Mouse (Mus musculus): ENCODE results near the gene Tctex1d4.

Gene Tctex1d4

GRCm38 (mm10) chr4:117138295-117139216 is 12.0 kb downstream of the Tctex1d4 start:
- no peak for DNase-seq (ENCODE audit: low read depth, low spot score)

- peak; percentile 49 for DNase-seq (ENCODE audit: low read depth, low spot score)
Observed at GRCm38 (mm10) chr4:117139217-117139612, 12.6 kb downstream of the Tctex1d4 start.

- DNase-seq (ENCODE audit: low read depth, low spot score) = no peak
Observed at GRCm38 (mm10) chr4:117140613-117141012, 14.0 kb downstream of the Tctex1d4 start.

GRCm38 (mm10) chr4:117143023-117143422 is 16.4 kb downstream of the Tctex1d4 start:
- DNase-seq (ENCODE audit: low read depth, low spot score) = no peak

- no peak for DNase-seq (ENCODE audit: low read depth, low spot score)
Observed at GRCm38 (mm10) chr4:117145248-117145647, 18.7 kb downstream of the Tctex1d4 start.

GRCm38 (mm10) chr4:117146176-117146575 is 19.6 kb downstream of the Tctex1d4 start:
- peak; percentile 82 for DNase-seq (ENCODE audit: low read depth, low spot score)

GRCm38 (mm10) chr4:117148047-117148713 is 21.6 kb downstream of the Tctex1d4 start:
- DNase-seq (ENCODE audit: low read depth, low spot score) = no peak

GRCm38 (mm10) chr4:117148815-117149214 is 22.2 kb downstream of the Tctex1d4 start:
- no peak for DNase-seq (ENCODE audit: low read depth, low spot score)

- no peak for DNase-seq (ENCODE audit: low read depth, low spot score)
Observed at GRCm38 (mm10) chr4:117149291-117150211, 23.0 kb downstream of the Tctex1d4 start.

GRCm38 (mm10) chr4:117150212-117150733 is 23.7 kb downstream of the Tctex1d4 start:
- DNase-seq (ENCODE audit: low read depth, low spot score) = no peak

- DNase-seq (ENCODE audit: low read depth, low spot score) = no peak
Observed at GRCm38 (mm10) chr4:117151416-117151815, 24.8 kb downstream of the Tctex1d4 start.

- no peak for DNase-seq (ENCODE audit: low read depth, low spot score)
Observed at GRCm38 (mm10) chr4:117152714-117153113, 26.1 kb downstream of the Tctex1d4 start.

- no peak for DNase-seq (ENCODE audit: low read depth, low spot score)
Observed at GRCm38 (mm10) chr4:117155020-117155791, 28.6 kb downstream of the Tctex1d4 start.

- DNase-seq (ENCODE audit: low read depth, low spot score) = peak; percentile 82
Observed at GRCm38 (mm10) chr4:117155792-117156355, 29.3 kb downstream of the Tctex1d4 start, which contains the start of gene Rps8. Gene Rps8, minus strand, starts transcription at chr4:117156243.

- no peak for DNase-seq (ENCODE audit: low read depth, low spot score)
Observed at GRCm38 (mm10) chr4:117156372-117156771, 29.8 kb downstream of the Tctex1d4 start.

- DNase-seq (ENCODE audit: low read depth, low spot score) = no peak
Observed at GRCm38 (mm10) chr4:117159666-117160065, 33.1 kb downstream of the Tctex1d4 start.

- no peak for DNase-seq (ENCODE audit: low read depth, low spot score)
Observed at GRCm38 (mm10) chr4:117161183-117161582, 34.6 kb downstream of the Tctex1d4 start.

- no peak for DNase-seq (ENCODE audit: low read depth, low spot score)
Observed at GRCm38 (mm10) chr4:117169936-117170335, 43.3 kb downstream of the Tctex1d4 start.
